Mouse (Mus musculus) left cerebral cortex, postnatal 10 days (tissue): Measurements from ENCODE around the gene Per1. TPM values are rescaled to one million over a fixed set of nuclear protein-coding genes. Genes with fewer than 3 reads are reported as not detected.

Source experiments
- DNase-seq, 2 experiments: peaks; one replicate each; pipeline ENCODE4 v3.0.0; 2021 to 2022; ENCODE audit warnings: low spot score in 2 of 2, mixed read lengths in 1 of 2; ENCODE audit errors: extremely low spot score in 1 of 2
- intact Hi-C: fragments of 180-260 bp; cut with DNase I; formaldehyde crosslinking; loops from one replicate; pipeline ENCODE4 v1.15.1; 2025
- total RNA-seq, 2 experiments: library from RNA; stranded (reverse); gene quantifications; 2 replicates each; pipeline ENCODE4 v1.2.3; 2021

Gene Per1
- total RNA-seq, 2 experiments from 2014 or later = 71.2 to 83.9 TPM

DNA sequence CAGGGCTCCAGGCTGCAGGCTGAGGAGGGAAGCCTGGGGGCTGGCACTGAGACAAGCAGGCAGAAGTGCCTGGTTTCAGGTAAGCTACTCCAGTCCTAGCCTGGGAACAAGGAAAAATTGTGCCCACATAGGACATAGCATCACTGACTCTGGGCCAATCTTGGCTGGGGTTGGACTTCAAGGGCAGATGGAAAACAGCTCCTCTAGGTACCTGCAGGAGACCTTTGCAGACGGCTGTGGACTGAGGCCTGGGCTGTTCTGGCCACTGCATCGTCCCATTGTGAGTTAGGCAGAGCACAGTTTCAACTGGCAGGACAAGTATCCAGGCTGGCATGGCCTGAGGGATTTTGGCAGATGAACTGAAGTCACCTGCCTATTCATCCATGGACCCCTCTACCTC, 10.8 kb downstream of the Per1 start:
- intact Hi-C loops = no loop called here
- no peak for DNase-seq

DNA sequence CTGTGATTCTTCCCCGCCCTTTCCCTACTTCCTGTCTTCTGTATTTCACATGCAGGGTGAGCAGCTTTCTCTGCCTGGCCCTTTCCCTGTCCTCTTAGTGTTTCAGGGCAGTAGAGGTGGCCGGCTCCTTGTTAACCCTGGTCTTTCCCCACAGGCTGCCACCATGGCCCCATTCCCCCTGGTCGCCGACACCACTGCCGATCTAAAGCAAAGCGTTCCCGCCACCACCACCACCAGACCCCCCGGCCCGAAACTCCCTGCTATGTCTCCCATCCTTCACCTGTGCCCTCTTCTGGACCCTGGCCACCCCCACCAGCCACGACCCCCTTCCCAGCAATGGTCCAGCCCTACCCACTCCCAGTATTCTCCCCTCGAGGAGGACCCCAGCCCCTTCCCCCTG, 11.3 kb downstream of the Per1 start:
- no peak for DNase-seq
- intact Hi-C loops = no loop called here

DNA sequence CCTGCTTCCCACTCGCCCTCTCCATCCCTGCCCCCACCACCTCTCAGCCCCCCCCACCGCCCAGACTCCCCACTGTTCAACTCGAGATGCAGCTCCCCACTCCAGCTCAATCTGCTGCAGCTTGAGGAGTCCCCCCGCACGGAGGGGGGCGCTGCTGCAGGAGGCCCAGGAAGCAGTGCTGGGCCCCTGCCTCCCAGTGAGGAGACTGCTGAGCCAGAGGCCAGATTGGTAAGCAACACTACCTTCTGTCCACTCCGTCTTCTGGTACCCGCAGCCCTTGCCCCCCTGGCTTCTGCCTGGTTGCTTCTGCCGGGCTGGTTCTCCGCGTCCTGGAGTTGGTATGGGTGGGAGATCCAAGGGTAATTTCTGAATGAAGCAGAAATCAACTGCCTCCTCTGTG, 11.8 kb downstream of the Per1 start:
- intact Hi-C loops = no loop called here
- no peak for DNase-seq

DNA sequence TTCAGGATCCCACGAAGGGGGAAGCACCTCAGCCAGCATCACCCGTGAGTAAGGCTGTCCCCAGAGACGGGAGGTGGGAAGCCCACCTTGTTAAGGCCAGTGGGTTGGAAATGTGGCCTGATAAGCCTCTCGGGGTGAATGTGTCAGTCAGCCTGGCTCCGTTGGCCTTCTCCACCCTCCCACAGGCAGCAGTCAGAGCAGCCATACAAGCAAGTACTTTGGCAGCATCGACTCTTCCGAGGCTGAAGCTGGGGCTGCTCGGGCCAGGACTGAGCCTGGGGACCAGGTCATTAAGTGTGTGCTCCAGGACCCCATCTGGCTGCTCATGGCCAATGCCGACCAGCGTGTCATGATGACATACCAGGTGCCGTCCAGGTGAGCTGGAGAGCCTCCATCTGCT, 12.7 kb downstream of the Per1 start:
- DNase-seq = no peak
- intact Hi-C loops = no loop called here

DNA sequence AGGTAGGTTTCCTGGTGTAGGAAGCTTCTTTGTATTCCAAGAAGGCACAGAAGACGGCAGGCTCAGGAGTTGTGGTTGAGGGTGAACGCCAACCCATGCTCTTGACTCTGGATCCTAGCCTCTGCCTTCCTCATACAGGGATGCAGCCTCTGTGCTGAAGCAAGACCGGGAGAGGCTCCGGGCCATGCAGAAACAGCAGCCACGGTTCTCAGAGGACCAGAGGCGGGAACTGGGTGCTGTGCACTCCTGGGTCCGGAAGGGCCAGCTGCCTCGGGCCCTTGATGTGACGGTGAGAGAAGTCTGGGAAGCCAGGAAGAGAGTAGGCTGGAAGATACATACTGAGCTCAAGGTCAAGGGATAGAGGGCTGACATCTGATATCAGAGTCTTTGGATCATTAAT, 13.2 kb downstream of the Per1 start:
- intact Hi-C loops = no loop called here

DNA sequence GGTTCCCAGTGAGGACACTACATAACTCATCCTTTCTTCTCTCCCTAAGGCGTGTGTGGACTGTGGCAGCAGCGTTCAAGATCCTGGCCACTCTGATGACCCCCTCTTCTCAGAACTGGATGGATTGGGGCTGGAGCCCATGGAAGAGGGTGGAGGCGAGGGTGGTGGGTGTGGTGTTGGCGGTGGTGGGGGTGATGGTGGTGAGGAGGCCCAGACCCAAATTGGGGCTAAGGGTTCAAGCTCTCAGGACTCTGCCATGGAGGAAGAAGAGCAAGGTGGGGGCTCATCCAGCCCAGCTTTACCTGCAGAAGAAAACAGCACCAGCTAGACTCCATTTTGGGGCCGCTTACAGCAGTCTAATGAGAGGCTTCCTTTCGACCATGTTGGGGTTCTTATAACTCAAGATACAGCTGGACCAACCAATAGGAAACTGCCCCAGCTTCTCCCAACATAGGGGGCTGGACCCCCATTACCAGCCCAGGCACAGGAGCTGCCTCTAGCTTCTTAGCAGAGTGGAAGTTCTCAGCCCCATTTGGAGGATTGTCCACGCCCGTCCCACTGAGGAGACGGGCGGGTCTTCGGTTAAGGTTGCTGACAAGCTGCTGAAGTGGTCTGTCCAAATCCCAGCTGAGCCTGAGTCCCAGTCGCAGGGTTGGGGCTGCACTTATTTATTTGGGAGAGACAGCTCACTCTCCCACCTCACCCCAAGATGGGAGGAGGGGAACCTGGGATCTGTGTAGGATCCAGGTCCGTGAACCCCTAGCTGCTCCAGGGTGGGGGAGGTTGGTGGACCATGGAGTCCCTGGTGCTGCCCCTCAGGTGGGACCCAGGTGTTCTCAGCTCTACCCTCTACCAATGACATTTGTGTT, 14.2 kb downstream of the Per1 start:
- intact Hi-C loops = no loop called here

More for the DNA sequence above, 13.2 kb downstream of the Per1 start:
- no peak for DNase-seq

DNA sequence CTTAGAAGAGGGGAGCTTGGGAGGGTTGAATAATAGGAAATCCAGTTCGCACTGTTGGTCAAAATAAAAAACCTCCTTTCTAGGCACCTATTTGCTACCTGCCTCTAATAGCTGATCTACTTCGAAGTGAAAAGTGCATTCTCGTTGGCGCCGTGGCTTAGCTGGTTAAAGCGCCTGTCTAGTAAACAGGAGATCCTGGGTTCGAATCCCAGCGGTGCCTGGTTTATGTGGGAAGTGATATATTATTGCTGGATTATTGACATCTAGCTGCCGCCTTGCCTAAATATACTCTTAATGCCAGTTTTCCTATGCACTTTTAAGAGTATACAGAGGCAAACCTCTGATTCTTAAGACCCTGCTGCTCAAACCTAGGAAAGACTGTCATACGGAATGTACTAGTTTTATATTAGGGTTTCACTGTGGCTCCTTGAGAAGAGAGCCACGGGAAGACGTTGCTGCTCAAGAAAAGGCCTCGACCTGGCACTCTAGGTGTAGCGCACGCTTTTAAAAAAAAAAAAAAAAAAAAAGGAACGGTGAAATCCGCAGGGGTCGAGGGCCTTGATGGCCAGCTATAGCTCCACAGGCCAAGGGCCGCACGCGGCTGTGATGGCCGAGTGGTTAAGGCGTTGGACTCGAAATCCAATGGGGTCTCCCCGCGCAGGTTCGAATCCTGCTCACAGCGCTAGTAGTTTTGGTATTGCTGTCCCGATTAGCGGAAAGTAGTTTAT, 15.5 kb downstream of the Per1 start:
- DNase-seq = peak; percentile 88 to 92
- intact Hi-C loops = no loop called here

More for the DNA sequence above, 14.2 kb downstream of the Per1 start:
- DNase-seq = no peak

DNA sequence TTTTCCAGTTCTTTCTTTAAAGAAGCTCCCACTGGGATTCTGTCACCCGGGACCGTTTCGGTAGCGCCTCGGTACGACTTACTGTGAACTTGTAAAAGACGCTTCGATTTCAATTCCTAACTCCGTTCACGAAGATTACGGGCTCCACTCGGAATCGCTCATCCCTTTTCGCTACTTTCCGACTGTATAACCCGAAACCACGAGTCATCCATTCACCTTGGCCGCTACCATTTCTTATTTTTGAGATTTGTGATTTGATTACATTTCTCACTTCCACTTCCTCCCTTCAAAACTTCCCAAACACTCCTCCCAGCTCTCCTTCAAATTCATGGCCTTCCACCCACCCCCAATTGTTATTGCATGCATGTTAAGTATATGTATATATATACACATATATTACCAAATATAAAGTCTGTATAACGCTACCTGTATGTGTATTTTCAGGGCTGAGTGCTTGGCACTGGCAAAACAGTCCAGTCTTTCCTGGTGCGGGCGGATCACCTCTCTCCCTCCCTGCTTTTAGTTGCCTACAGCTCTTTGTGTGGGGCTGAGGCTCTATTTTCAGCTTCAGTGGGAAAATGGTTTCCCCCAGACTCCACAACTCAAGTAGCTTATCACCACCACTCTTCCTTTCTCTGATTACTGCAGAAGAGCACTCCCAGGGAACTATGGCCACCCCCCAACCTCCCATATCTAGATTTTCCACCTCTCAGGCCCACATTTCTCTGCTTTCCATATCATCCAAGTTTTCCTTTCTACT, 16.2 kb downstream of the Per1 start:
- DNase-seq = no peak
- intact Hi-C loops = no loop called here

DNA sequence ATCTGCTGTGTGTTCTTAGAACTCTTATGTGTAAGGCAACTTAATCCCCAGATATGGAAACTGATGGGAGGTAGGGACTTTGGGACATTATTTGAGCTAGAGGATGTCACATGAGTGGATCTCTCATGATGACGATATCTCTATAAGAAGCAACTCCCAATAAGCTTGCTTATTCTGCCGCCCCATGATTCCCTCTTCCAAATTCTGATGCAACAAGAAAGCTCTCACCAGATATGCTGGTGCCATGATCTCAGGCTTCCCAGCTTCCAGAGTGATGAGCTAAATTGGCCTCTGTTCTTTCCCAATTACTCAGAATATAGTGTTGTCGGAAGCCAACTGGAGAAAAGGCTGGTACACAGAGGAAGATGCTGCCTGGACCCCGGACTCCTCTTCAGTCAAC, 16.8 kb downstream of the Per1 start:
- intact Hi-C loops = no loop called here
- DNase-seq = no peak

DNA sequence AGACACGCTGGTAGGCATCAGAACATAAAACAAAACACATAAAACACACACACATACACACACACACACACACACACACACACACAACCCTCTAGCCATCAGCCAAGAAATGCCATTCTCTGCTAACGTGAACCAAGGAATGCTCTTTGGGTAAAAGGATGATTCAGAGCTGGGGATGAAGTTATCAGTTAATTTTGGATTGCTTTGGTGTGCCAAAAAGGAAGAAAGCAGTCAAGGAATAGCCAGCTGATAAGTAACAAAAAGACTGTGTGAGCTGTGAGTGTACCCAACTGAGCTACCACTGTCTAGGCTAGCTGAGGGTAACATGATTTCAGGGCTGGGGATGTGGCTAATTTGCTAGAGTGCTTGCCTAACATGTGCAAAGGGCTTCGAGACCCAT, 19.0 kb downstream of the Per1 start:
- intact Hi-C loops = no loop called here
- no peak for DNase-seq

DNA sequence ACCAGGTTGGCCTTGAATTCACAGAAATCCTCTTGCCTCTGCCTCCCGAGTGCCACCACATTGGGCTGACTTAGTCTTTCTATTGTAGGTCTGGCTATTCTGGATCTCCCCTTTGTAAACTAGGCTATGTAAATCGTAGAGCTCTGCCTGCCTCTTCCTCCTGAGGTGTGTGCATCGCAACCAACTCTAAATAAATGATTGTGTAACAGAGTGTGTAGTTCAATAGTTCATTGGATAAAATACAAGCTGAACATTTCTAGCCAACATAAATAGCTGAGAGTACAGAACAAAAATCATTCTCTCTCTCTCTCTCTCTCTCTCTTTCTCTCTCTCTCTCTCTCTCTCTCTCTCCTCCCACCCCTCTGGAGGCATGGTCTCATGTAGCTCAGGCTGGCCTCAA, 19.6 kb downstream of the Per1 start:
- no peak for DNase-seq
- intact Hi-C loops = no loop called here

DNA sequence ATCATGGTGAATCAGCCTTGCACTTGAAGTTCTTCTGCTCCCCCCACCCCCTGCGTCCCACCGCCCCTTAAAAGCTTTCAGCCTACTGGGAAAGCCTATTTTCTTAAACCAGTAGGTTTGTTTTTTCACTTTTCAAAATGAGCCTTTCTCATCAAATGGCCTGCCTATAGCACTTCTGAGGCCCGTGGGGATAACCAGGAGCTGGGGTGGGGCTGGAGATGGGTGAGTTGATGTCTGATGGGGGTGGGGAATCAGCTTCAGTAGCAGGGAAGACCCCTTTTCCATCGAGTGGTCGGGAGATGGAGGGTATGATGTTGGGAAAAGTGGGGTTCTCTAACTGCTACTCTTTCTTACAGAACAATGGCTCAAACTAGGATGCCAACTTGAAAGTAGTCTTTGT, 21.8 kb downstream of the Per1 start:
- intact Hi-C loops = no loop called here
- DNase-seq = peak in 1 of 2 experiments; percentile 13

DNA sequence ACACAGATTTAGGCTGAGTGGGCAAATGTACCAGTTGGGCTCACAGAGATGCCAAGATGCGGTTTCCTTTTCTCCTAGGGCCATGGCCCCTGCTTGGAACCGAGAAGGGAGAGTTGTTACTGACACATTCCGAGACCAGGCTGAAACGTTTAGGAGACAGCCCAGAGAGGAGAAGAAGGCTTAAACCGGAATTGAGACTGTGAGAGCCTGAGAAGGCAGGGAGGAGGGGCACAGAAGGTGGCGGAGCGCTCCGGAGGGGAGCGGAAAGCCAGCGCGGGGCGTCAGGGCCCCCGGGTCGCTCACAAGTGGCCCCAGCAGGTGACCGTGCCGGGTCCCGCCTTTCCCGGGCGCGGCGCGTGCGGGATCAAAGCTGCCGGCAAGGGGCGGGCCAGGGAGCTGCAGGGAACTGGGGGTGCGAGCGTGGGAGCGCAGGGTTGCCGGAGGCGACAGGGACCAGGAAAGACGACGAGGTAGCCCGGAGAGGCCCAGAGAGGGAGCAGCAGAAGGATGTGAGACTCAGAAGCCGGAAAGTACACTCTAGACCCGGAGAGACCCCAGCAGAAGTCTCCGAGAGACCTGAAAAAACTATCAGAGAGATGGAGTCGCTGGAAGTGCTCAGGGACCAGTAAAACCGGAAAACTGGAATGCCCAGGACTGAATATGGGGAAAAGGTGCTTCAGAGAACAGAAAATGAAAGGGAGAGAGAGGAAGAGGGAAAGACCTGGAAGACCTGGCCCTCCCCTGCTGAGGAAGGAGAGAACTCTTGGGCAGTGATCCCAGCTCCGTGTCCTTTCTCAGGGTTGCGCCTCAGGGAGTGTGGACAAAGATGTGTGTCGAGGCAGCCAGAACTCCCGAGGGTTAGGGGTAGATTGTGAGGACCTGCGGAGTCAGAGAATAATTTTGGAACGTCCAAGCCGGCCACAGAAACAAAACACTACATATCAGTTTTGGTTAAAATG, 23.0 kb downstream of the Per1 start:
- peak in 1 of 2 experiments; percentile 82 for DNase-seq
- intact Hi-C loops = no loop called here

DNA sequence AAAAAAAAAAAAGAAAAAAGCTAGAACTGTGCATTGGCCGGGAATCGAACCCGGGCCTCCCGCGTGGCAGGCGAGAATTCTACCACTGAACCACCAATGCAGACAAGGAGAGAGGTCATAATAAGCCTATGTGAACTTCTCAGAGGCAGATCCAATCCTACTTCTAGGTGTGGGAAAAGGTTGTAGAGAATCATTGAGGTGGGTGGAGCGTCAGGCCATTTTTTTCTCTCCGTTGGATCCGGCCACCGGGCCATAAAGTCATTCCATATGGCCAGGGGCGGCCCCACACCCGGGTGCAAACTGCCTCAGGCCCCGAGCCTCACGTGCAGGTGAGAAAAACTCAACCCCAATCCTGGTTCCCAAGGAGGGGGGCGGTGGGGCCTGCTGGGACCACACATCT, 23.7 kb downstream of the Per1 start:
- intact Hi-C loops = no loop called here
- DNase-seq = peak; percentile 69 to 82

DNA sequence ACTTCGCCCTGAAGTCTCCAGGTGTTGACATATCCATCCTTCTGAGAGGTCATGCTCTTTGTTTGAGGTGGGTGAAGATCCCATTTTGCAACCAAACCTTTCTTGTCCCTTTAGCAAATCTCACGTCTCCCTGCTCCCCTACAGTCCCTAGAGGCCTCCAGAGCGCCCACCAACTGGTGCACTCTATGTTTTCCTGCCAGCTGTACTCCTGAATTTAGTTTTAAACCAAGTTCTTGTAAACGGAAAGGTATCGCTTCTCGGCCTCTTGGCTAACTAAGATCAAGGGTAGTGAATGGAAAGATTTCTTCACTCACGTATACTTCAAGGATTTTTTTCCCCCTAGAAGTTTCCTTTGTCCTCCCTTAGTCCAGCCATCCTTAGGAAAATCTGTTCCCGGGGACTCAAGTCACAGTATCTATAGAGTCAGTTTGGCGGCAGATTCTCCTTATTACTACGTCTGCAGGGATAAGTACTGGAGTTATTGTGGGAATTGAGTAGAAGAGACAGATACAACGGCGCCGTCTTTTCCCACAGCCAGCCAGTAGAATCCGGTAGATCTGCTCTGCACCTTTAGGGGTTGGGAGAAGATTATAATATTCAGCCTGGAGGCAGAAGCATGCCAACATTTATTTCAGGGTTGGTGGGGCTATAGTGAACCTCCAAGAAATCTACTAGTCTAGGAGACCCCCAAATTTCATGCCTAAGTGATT, 24.6 kb downstream of the Per1 start:
- DNase-seq = no peak
- intact Hi-C loops = no loop called here

DNA sequence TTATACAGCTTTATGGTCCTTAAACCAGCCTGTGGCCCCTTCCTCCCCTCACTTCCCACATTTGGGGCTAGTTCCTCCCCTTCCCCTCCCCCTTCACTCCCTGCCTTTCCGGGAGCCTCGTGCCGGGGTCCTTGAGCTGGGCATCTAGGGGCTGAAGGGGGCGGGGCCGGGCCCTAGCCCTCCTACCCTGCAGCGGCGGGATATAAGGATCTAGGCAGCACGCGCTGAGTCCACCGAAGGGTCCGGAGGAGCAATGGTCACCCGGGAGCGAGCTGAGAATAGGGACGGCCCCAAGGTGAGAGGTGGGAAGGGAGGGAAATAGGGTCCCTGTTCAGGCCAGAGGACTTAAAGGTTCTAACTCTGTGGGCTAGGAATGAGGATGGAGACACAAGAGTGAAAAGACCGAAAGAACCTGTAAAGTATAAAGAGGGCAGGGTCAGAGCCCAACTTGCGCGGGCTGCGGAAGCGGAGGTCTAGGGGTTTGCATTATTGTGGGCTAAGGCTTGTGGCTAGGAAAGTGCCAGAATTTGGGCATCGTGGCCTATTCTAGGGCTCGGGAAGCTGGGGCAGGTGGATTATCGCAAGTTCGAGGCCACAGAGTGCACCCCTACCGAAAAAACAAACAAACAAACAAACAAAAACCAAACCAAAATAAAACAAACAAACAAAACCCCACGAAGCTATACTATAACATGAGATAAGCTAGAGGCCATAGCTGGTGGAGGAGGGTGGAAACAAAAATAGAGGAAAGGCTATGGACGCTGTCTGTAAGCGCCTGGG, 25.4 kb downstream of the Per1 start, which contains the start of gene Hes7:
TSS of gene Hes7 (plus strand) at position 184 of the 780 bp plus-strand sequence.
- peak in 1 of 2 experiments; percentile 55 for DNase-seq
- intact Hi-C loops = no loop called here
